Mouse (Mus musculus) kidney, postnatal 10 days (tissue): Measurements from ENCODE around the gene B3gntl1.
"Not testable (repeated sequence)": the region's sequence is repeated elsewhere in the genome, so short reads cannot be mapped to it uniquely, and the experiment has no call there.

Experiments
- DNase-seq: peaks from one replicate; pipeline ENCODE4 v3.0.0; 2021; ENCODE audit warnings: mixed read lengths

Gene B3gntl1

DNA sequence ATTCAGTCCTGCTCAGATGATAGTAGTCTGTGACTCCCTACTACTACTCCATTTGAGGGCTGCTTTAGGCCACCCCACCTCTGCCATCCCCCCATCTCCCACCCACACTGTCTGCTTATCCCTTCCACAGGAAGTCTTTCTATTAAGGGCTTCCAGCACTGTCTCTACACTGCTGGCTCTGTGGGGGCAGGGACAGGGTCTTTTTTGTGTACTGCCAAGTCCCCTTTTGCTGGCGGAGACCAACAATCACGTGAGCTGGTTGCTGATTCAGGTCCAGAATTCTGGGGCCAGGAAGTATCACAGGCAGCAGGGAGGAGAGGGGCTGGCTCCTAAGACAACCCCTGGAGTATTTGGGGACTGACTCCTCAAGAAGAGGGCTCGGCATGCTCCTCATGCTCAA is 10.3 kb upstream of the B3gntl1 start:
- peak; percentile 56 for DNase-seq

DNA sequence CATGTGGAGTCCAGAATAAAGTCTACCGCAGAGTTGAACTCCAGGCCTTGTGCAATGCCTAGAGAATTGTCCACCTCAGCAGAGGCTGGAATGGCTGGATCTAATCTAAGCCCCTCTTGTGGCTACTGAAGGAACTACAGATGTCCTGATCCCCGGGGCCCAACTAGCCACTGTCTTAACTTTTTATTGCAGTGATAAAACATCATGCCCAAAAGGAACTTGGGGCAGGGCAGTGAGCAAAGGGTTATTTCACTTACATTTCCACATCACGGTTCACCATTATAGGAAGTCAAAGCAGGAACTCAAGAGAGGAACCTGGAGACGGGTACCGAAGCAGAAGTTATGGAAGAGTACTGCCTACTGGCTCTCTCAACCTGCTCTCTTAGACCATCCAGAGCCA is 7.8 kb upstream of the B3gntl1 start:
- peak; percentile 23 for DNase-seq

DNA sequence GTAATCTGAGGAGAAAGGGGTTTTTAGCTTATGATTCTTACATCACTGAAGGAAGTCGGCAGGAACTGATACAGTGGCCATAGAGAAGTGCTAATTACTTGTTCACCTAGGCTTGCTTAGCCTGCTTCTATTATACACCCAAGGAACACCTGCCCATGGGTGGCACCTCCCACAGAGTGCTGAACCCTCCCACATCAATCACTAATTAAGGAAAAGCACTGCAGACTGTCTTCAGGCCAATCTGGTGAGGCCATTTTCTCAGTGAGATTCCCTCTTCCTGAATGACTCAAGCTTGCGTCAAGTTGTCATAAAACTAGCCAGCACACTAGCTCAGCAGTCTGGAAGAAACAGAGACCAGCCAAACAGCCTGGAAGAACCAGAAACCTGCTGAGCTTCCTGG is 6.6 kb upstream of the B3gntl1 start:
- no peak for DNase-seq

DNA sequence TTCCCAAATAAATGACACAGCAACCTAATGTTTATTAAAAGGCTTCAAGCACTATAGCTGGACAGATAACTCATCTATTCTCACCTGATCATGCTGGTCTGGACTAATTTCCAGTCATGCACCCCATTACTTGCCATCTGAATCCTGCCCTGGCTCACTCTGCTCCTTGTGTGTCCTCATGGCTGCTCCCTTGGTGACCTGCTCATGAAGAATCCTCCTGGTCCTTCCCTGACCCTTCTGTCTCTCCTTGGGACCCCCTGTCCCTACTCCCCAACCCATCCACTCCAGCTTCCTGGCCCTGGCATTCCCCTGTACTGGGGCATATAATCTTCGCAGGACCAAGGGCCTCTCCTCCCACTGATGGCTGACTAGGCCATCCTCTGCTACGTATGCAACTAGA is 3.9 kb upstream of the B3gntl1 start:
- DNase-seq: no peak

DNA sequence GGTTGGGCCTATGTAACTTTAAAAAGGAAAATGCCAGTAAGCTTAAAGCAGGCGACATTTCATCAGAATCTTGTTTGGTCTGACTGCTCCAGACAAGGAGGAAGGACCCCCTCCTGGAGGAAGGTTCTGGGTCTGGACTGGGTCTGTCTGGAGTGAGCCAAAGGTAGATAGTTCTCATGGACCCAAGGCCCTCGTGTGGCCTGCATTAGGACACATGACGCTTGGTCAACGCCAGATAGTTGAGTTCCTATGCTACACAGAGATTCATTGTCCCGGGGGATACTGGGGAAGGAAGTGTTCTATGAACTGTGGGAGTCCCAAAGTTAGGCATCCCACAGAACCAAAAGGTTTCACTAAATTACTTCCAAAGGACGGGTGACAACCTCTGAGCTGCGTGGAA is 676 bp upstream of the B3gntl1 start:
- no peak for DNase-seq

DNA sequence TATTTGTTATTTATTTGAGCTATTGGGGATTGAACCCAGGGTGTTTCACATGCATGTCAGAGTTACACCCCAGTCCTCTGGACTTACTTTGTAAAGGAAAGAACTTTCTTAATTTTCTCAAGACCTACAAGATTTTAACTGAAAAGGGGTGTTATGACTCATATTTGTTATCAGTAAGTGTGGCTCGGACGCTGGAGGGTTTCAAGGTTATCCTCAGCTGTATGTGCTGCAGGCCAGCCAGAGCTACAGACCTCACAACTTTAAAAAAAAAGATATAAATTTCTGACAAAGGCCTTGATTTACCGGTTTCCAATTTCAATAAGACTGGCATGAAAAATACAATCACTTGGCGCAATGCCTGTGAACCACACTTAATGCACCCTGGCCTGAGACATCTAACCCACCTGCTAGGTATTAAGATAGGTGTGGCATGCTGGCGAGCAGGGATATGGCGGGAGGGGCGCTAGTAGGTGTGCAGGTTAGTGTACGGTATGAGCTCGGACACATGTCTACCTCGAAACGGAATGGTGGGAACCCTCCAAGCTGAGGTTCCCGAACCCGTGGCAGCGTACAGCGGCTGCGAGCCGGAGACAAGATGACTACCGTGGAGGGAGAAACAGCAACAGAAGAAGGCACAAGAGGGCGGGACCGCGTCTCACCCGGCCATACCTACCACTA is 502 bp downstream of the B3gntl1 start:
- DNase-seq: no peak

DNA sequence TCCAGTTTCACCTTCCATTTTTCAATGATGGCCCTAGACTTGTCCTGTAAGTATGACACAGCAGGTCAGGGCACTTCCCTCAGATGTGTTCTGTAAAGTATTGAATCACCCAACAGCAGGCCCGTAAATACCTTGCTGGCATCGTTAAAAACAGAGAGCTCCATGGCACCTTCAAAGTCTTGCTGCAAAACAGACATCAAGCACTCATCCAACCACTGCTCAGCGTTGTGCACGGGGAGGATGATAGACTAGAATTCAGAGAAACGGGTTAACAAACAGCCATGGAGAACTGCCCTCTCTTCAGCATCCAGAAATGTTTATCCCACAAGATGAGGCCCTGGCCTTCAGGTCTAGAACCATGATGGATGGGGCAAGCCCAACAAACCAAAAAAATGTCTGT is 2.0 kb downstream of the B3gntl1 start:
- DNase-seq: no peak

DNA sequence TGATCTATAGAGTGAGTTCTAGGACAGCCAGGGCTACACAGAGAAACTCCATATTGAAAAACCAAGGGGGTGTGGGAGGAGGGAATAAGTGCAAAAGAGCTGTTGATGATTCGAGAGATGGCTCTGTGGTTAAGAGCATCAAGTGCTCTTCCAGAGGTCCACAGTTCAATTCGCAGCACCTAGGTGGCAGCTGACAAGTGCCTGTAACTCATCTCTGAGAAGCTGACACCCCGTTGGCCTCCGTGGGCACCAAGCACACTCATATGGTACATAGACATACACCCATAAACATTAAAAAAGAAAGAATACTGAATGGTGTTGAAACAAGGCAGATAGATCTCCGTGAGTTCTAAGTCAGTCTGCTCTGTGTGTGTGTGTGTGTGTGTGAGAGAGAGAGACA is 4.2 kb downstream of the B3gntl1 start:
- no peak for DNase-seq

DNA sequence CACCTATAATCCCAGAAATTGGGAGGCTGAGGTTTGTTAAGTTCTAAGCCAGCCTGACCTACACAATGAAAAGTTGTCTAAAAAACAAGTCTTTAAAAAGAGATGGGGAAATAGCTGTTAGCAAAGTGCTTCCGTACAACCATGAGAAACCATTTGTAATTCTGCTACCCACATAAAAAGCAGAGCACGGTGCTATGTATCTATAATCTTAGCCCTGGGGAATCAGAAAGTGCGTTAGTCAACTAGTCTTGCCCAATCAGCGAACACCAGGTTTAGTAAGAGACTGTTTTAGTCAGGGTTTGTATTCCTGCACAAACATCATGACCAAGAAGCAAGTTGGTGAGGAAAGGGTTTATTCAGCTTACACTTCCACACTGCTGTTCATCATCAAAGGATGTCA is 5.4 kb downstream of the B3gntl1 start:
- DNase-seq: no peak

DNA sequence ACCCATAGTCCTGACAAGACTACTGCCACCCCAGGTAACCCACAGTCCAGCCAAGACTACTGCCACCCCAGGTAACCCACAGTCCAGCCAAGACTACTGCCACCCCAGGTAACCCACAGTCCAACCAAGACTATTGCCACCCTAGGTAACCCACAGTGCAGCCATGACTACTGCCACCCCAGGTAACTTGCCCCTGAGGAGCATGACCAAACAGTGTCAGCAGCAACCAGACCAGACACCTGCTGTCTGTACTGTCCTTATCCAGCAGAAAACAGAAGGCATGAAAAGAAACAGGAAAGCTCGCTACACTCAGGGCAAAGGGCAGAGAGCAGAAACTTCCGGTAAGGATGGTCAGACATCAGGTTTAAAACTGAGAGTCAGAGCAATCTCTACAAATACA is 11.8 kb downstream of the B3gntl1 start:
- peak; percentile 33 for DNase-seq

DNA sequence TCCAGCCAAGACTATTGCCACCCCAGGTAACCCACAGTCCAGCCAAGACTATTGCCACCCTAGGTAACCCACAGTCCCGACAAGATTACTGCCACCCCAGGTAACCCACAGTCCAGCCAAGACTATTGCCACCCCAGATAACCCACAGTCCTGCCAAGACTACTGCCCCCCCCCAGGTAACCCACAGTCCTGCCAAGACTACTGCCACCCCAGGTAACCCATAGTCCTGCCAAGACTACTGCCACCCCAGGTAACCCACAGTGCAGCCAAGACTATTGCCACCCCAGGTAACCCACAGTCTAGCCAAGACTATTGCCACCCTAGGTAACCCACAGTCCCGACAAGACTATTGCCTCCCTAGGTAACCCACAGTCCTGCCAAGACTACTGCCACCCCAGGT is 12.3 kb downstream of the B3gntl1 start:
- not testable (repeated sequence) for DNase-seq

DNA sequence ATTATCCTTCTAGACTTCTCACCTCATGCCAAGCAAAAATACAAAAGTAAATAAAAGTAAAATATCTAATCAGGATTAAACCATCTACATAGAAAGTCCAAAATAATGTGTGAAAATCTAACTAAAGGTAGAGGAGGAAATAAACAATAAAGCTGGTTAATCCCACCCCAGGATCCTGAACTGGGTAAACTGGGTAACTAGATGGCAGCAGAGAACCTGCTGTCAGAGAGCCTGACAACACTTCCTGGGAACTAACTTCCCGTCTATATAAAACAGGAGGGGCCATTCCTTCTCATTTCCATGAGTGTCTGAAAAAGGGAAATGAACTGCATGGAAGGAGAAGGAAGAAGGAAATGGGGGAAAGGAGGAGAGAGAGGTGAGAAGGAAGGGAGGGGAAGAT is 14.8 kb downstream of the B3gntl1 start:
- no peak for DNase-seq

DNA sequence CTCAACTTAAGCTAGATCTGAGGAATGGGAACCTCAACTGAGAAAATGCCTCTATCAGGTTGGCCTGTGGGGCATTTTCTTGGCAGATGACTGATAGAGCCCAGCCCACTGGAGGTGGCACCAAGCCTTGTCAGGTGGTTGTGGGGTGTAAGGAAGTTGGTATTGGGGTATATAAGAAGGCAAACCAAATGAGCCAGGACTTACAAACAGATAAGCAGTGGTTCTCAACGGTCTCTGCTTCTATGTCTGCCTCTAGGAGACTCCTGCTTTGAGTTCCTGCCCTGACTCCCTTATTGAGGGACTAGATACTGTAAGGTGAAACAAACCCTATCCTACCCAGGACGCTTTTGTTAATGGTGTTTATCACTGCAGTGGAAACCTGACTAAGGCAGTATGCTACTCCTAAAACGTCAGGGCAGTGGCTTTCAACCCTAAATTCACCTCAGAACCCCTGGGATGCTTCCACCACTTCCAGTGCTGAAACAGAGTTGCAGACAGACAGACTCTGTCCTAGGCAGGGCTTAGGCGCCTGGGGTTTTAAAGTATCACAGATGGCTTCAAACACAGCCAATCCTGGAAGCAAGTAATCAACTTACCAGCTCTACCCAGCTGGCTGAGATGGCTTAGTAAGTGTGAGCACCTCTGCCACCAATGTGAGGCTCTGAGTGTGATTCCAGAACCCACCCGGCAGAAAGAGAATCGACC is 17.0 kb downstream of the B3gntl1 start:
- no peak for DNase-seq

DNA sequence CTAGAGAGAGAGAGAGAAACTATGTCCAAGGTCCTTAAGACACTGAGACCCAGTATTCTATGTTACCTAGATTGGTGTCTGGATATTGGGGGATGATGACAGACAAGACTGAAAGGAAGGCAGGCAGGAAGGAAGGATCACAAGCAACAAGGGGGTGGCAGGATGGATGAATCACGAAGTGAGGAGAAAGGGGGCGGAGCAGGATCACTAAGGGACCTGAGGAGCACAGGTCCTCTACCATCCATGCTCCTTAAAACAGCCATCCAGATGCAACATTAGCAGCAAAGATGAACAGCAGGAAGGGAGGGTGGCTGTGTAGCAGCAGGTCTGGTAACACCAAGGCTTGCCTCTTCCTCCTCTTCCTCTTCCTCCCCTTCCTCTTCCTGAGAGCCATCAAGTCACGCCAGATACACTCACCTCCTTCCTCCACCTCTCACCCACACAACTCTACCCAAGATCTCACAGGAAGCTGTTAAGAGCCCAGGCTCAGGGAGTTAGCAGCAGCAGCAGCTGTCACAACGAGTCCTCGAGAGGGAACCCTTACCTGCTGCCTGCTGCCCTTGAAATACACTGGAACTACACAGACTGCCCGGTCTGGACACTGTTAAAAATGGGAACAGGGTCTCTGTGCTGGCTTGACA is 17.7 kb downstream of the B3gntl1 start:
- no peak for DNase-seq

DNA sequence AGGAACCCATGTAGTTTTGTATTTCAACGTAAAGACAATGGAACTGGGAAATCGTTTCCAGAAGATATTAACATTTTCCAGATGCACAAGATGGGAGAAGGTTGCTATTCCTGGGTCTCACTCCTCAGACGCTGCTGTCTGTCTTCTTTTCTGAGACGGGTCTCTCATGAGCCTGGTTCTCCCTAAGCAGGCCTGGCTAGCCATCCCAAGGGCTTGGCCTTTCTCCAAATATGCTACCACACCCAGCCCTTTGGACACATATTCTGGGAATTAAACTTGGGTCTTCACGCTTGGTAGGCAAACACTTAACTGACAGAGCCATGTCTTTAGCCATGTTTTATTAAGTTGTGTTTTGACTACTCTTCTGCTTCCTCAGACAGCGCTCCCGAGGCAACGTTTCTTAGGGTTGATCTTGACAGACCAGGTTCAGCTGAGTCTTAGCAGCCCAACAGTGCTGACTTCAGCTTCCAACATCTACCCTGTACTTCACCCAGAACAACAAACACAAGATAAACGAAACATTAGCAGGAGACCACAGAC is 18.5 kb downstream of the B3gntl1 start:
- DNase-seq: no peak

DNA sequence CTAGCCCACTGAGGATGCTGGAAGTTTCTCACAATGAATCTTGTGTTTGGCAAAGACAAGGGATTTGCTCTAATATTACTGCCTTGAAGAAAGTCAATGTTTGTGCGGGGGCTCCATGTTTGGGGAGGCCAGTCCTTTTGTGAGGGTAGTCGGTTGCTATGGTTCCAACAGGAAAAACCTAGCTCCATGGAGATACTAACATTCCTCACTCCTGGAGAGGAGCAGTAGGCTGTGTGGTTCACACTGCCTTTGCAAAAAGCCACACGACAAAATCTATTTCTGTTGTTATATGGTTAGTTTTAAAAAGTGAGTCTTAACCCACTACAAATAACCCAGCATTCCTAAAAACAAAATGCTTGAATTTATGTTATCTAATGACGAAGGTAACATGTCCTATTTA is 19.3 kb downstream of the B3gntl1 start:
- no peak for DNase-seq

DNA sequence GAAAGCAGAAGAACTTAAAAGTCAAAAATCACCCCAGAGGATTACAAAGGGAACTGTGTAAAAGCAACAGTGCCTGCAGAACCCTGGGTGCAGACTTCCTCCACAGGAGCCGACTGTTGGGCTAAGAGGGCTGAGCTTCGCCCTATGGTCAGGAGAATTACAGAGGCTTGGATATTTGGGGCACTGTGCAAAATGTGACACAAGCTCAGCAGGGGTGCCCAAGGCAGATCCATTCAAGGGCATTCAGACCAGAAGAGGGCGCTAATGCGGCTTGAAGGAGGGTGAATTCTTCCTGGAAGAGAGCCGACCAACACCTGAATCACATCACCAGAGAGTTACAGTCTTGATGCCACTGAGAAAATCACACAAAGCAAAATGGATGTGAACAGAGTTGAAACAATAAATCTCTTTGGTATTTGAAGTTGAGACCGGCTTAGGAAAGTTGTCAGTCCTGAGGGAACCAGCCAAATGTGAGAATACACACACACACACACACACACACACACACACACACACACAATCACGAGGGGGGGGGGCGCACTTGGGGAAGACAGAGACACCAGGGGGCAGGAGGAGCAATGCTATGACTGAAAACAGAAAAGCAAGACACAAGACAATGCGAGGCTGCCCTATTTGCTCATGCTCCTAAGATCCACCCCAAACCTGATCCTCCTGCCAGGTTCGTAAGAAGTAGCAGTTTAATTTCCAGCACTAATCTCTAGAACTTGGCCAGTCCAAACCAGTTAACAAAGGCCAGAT is 20.2 kb downstream of the B3gntl1 start:
- peak; percentile 86 for DNase-seq

DNA sequence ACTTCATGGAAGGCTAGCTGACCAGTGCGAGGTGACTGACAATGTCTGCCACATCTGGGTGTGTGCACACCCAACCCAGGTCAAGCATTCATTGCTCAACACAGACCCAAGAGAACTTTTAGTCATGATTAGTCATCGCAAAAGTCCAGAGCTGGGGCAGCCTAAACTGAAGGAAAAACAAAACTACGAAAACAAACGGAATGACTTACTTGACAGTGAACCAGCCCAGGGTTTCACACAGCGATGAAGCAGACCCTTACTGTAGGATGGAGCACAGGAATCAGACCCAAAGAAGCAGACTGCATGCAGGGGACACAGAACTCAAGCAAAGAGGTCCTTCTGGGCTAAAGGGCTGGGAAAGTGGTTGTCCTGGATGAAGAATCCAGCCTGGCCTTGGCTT is 21.0 kb downstream of the B3gntl1 start:
- no peak for DNase-seq

DNA sequence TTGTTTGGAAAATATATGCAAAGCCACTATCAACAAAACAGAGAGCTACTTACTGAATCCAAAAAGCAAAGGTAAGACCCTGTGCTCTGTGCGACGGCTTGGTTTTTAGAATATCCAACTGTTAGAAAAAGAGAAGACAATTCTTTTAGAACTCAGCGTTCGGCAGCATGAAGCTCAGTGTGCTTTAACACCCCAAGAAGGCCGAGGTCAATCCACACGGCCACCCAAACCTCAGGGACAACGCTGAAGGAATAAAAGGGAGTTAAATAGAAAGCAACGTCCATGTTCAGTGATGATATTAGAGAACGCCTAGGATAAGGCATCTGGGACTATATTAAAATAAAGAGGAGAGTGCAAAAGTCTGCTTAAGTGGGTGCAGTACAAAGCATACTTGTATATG is 21.4 kb downstream of the B3gntl1 start:
- no peak for DNase-seq

DNA sequence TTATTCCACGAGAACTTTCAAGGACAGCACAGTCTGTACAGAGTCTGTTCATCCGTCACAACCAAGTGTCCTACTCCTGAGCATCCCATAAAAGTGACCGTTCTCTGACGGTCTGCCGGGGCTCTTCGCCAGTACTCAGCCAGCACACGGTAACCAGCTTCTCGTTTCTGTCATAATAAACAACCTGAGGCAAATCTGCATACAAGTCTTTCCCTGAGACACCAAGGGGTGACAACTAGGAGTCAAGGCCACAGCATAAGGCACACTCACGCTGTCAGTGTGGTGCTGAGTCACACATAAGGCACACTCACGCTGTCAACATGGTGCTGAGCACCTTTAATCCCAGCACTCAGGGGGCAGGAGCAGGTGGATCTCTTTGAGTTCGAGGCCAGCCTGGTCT is 22.3 kb downstream of the B3gntl1 start:
- no peak for DNase-seq

DNA sequence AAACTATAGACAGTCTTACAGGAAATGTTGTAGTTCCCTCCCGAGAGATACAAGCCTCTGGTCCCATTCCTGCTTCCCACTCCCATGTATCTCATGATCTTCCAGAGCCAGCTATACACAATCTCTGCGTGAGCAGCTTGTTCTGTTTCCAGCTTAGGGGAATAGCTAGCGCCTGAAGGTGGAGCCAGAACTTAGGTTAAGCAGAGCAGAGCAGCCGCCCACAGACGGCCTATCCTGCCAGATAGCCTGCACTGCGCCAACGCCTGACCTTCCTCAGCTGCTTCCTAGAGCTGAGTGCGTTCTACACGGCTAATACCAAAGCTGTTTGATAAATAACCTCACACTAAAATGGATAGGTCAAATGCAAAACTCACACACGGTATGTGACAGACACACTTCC is 23.1 kb downstream of the B3gntl1 start:
- DNase-seq: peak; percentile 63

DNA sequence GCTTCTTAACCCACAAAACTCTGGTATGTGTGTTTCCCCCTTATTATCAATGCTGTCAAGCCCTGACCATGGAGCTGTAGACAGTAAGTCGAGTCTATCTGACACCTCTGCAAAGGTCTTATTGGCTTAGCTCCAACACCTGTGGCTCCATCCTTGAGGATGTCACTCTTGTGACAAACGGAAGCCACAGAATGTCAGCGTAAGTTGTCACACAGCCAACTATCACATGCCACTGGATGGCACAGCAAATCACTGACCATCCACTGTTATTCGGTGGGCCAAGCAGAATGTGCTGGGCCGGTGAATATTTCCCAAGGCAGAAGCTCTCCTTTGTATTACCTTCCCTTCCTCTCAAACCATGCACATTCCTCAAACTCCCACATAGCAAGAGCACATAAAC is 24.8 kb downstream of the B3gntl1 start:
- DNase-seq: no peak

DNA sequence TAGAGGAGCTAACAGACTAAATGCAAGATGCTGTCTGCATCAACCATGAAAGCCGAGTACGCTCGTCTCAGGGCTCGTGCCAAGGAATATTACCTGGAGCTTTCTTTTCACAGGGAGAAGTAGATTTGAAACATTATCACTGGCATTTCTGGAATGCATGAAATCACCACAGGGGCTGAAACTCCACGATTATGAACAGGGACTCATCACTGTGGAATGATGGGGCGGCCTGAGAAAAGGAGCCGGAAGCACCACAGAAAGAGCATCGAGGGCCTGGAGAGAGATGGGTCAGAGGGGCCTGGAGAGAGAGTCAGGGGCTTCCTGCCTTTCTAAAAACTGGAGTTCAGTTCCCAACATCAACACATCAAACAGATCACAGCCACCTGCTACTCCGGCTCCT is 25.6 kb downstream of the B3gntl1 start:
- no peak for DNase-seq
